Mouse (Mus musculus) limb, embryonic 14.5 days (tissue): ENCODE measurements around the gene Chd5. TPM values are rescaled to one million over a fixed set of nuclear protein-coding genes. Genes with fewer than 3 reads are reported as not detected.
A peak's percentile ranks its signal among the peaks of the same experiment; 100 is the strongest.

Experiments
- ATAC-seq: fragments of 200-750 bp; cut with Nextera tagmentation; 2 replicates; pipeline ENCODE4 v1.8.0; 2017; ENCODE audit warnings: low read depth, moderate number of reproducible peaks, moderate TSS enrichment; ENCODE audit not compliant: low FRiP score
- DNase-seq: peaks from one replicate; pipeline ENCODE4 v3.0.0-alpha.2; 2015; ENCODE audit warnings: low spot score
- H3K27ac ChIP-seq: fragments of 300-500 bp; sonication (generic); replicated peaks from 2 replicates; pipeline ENCODE4 v1.5.1; 2014; ENCODE audit warnings: low read depth, mild to moderate bottlenecking, low read length, moderate library complexity, mixed read lengths
- H3K27me3 ChIP-seq: fragments of 300-500 bp; sonication (generic); 2 replicates; pipeline ENCODE4 v1.6.1; 2014; ENCODE audit warnings: low read length, mixed read lengths; ENCODE audit not compliant: control insufficient read depth, insufficient read depth
- H3K36me3 ChIP-seq: fragments of 300-500 bp; sonication (generic); 2 replicates; pipeline ENCODE4 v1.6.1; 2014; ENCODE audit warnings: mild to moderate bottlenecking, low read length, moderate library complexity, mixed read lengths; ENCODE audit not compliant: control insufficient read depth, insufficient read depth
- H3K4me1 ChIP-seq: fragments of 300-500 bp; sonication (generic); 2 replicates; pipeline ENCODE4 v1.6.1; 2014; ENCODE audit warnings: antibody characterized with exemption, low read length, mixed read lengths; ENCODE audit not compliant: control insufficient read depth, insufficient read depth
- H3K4me2 ChIP-seq: fragments of 300-500 bp; sonication (generic); replicated peaks from 2 replicates; pipeline ENCODE4 v1.6.1; 2014; ENCODE audit warnings: low read depth, mild to moderate bottlenecking, low read length, moderate library complexity; ENCODE audit not compliant: severe bottlenecking
- H3K4me3 ChIP-seq: fragments of 300-500 bp; sonication (generic); replicated peaks from 2 replicates; pipeline ENCODE4 v1.5.1; 2014; ENCODE audit warnings: low read length
- H3K9ac ChIP-seq: fragments of 300-500 bp; sonication (generic); 2 replicates; pipeline ENCODE4 v1.6.1; 2014; ENCODE audit warnings: mild to moderate bottlenecking, low read depth, low read length, moderate library complexity; ENCODE audit not compliant: severe bottlenecking
- H3K9me3 ChIP-seq: fragments of 300-500 bp; sonication (generic); 2 replicates; pipeline ENCODE4 v1.6.1; 2016; ENCODE audit warnings: low read length; ENCODE audit not compliant: control insufficient read depth
- POLR2A ChIP-seq: fragments of 200-500 bp; IDR thresholded peaks from 2 replicates; pipeline ENCODE4 v1.8.0; 2012; ENCODE audit warnings: inconsistent platforms, mild to moderate bottlenecking, moderate library complexity, borderline replicate concordance; ENCODE audit not compliant: insufficient read depth, insufficient read length; ENCODE audit errors: extremely low read depth
- WGBS: fragments of 180-500 bp; shearing (Covaris S2); extraction: QIAGEN DNeasy Blood & Tissue Kit; methylation state at CpG from one replicate; pipeline ENCODE4 v1.1.7; 2014; 5-methylcytosine and 5-hydroxymethylcytosine counted together
- polyA plus RNA-seq, 2 experiments: library from polyadenylated mRNA; depleted of rRNA in 1 of 2; stranded (reverse) in 1 of 2; unstranded in 1 of 2; fragments of >200 nt; fragmentation: Nextera tagmentation in 1 of 2; extraction: Ambion mirVana in 1 of 2; gene quantifications; 2 replicates each; pipeline versions ENCODE4 v1.2.1 to v1.2.3; 2012 to 2014

Gene Chd5
- polyA plus RNA-seq, 2 experiments = 0.07 to 0.83 TPM

DNA sequence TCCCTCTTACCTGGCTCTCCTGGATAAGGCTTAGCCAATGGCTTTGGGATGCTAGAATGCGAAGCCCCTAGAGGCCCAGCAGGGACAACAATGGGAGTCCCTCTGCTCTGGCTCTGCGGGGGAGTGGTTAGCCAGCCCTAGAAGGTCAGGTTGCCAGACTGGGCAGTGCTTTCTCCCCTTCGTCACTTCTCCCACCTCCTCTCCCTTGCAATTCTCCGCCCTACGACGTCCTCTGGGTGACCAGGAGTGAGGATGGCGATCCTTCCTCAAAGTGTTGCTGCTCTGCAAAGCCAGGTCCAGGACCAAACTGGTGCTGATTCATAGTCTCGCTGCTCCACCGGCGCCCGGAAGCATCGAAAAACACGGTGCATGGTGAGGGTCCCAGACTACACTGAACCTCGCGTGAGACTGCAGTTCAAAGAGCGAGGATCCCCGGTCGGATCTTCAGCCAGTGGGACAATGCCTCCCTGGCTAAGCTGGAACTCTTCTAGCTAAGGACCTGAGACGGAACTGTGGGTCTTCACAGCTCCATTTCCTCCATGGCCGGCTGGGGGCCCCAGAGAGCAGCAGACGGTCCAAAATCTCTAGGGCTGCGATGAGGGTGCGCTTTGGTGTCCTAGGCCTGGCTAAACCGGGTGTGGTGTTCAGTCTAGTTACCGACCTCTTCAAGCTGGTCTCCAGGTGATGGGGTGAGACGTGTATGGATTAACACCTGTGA is 19.8 kb upstream of the Chd5 start, which contains the start of gene Rnf207:
Gene Rnf207, minus strand, starts transcription at position 477 of the 718 bp plus-strand sequence.
- Histone ChIP-seq H3K9ac (peak within 1 kb of the TSS; percentile 21), H3K4me1 (peaks cover 5% of the 10 kb centered on the region; the same call in 1 of the 2 replicates), H3K4me2 (no peak within 1 kb of the TSS; the same call in 1 of the 2 replicates), H3K36me3 (no peaks in the 10 kb centered on the region), H3K27me3 (peaks cover 52% of the 10 kb centered on the region), H3K27ac (no peak within 1 kb of the TSS), H3K9me3 (no peaks in the 10 kb centered on the region), H3K4me3 (no peak within 1 kb of the TSS)
- TF ChIP-seq POLR2A = no peak
- 4% methylated on average over 26 of the region's 26 CpGs for WGBS
- ATAC-seq (no peak), DNase-seq (no peak)

DNA sequence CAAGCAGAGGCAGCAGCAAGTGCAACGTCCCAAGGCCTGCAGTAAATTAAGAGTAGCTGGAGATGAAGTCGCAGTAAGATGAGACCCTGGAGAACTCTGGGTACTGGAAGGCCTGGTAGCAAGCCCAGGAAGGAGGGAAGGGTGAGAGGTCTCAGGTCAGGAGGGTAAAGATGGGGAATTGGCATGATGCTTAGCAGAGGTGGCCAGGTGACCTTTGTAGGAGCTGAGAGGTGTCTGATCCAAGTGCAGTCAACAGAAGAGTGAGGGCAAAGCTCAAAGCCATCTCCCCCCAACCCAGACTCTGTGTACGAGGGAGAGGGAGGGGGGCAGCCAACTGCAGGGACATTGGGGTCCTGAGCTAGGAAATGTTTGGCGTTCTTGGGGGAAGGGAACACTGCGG is 17.0 kb upstream of the Chd5 start:
- Histone ChIP-seq H3K9ac (no peak overlapping the region), H3K4me1 (peaks cover 2% of the 10 kb centered on the region; the same call in 1 of the 2 replicates), H3K4me2 (no peak overlapping the region), H3K4me3 (no peak overlapping the region), H3K27ac (no peak overlapping the region), H3K9me3 (no peaks in the 10 kb centered on the region), H3K27me3 (peaks cover 24% of the 10 kb centered on the region), H3K36me3 (no peaks in the 10 kb centered on the region)
- no peak for DNase-seq
- ATAC-seq = no peak
- WGBS = 47% methylated on average over 5 of the region's 5 CpGs
- TF ChIP-seq POLR2A = no peak

DNA sequence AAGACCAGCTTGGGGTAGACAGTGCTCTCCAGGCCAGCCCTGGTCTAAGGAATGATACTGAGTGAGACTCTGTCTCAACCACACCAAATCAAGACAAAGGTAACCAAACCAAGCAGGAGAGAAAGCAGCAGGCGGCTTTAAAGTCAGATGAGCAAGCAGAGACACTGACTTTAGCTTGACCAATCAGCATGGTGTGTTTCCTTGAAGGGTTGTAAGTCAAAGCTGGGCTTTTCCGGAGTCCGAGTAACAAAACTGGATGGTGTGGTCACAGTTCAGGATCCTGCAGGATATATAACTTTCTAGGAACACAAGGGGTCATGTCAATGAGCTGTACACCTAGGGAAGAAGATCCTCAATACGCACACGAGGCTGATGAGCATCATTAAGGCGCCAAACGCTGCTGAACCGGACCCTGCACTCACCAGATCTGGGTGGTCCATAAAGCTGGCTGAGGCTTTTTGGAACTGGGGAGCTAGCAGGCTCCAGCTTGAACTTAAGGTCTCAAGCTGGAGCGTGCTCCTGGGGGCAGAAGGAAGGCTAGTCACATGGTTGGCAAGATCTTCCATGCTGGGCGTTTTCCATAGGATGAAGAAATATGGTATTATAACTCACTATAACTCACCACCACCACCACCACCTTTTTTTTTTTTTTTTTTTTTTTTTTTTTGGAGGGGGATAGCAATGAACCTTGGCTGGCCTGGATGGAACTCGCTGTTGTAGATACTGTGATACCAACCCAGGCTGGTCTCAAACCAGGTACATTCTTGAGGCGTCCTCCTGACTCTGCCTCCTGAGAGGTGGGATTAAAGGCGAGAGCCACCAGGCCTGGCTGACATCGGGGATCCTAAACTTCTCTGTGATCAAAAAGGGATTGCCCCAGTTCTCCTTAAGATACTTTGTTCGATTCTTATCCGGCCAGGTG is 13.5 kb upstream of the Chd5 start:
- H3K9ac ChIP-seq = peak overlapping the region; percentile 38; the same call in 1 of the 2 replicates
- DNase-seq = no peak
- H3K9me3 ChIP-seq = no peaks in the 10 kb centered on the region
- no peak overlapping the region for H3K27ac ChIP-seq
- ATAC-seq = peak; percentile 25
- peaks cover 20% of the 10 kb centered on the region for H3K36me3 ChIP-seq
- peaks cover 10% of the 10 kb centered on the region for H3K4me1 ChIP-seq
- H3K27me3 ChIP-seq = no peaks in the 10 kb centered on the region
- 56% methylated on average over 16 of the region's 16 CpGs for WGBS
- no peak for TF ChIP-seq POLR2A
- peak overlapping the region; percentile 79 for H3K4me2 ChIP-seq
- peak overlapping the region; percentile 98 for H3K4me3 ChIP-seq

GRCm38 (mm10) chr4:152325574-152326411 is 12.7 kb upstream of the Chd5 start, which contains the start of gene Rpl22:
TSS of gene Rpl22 (plus strand) at chr4:152325742.
- Histone ChIP-seq H3K9me3 (no peaks in the 10 kb centered on the region), H3K9ac (peak within 1 kb of the TSS; percentile 96), H3K27me3 (no peaks in the 10 kb centered on the region), H3K4me1 (peaks cover 10% of the 10 kb centered on the region), H3K4me3 (peak within 1 kb of the TSS; percentile 98), H3K4me2 (peak within 1 kb of the TSS; percentile 79), H3K27ac (peak within 1 kb of the TSS; percentile 67), H3K36me3 (peaks cover 29% of the 10 kb centered on the region)
- 2% methylated on average over 67 of the region's 70 CpGs for whole genome bisulfite sequencing
- ATAC-seq (peak; percentile 96), DNase-seq (peak; percentile 98)
- TF ChIP-seq POLR2A = 0 out of 2 replicates have a peak, but pooled peaks have one; percentile 29

DNA sequence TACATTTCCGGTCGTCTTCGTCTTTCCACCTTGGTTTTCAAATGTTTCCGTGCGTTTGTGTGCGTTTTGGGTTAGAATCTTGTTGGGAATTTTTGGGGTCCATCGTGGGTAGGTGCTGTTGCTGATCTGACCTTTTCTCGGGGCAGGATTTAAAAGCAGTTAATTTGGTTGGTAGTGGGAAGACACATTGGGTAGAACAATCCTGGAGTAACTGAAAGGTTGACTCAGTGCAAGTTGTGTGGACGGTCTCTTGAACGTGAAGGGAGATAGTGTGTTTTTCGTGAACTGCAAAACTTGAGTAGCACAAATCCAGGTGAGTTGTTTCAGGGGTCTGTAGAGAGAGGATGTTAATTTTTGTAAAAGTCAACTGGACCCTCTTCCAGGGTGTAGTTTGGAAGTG is 11.9 kb upstream of the Chd5 start:
- H3K36me3 ChIP-seq = peaks cover 36% of the 10 kb centered on the region
- H3K9ac ChIP-seq = peak overlapping the region; percentile 96
- peak overlapping the region; percentile 98 for H3K4me3 ChIP-seq
- no peak overlapping the region for H3K27ac ChIP-seq
- no peaks in the 10 kb centered on the region for H3K9me3 ChIP-seq
- WGBS = 1% methylated on average over 11 of the region's 11 CpGs
- TF ChIP-seq POLR2A = no peak
- H3K4me2 ChIP-seq = peak overlapping the region; percentile 79
- H3K4me1 ChIP-seq = peaks cover 10% of the 10 kb centered on the region
- DNase-seq (no peak), ATAC-seq (no peak)
- H3K27me3 ChIP-seq = no peaks in the 10 kb centered on the region
